Mouse (Mus musculus) bone marrow macrophage, adult 2 months (primary cell): Measurements from ENCODE around the gene Tmem119.

Experiments
- CTCF ChIP-seq: IDR thresholded peaks from 2 replicates; pipeline ENCODE4 v1.5.1; 2012; ENCODE audit warnings: low read depth, mild to moderate bottlenecking, low read length, moderate library complexity
- POLR2A ChIP-seq: IDR thresholded peaks from 2 replicates; pipeline ENCODE4 v1.6.1; 2012; ENCODE audit warnings: mild to moderate bottlenecking, low read depth, low read length, borderline replicate concordance

- TF ChIP-seq CTCF (no peak), POLR2A (no peak)
Observed at GRCm38 (mm10) chr5:113831741-113832140, 31.4 kb upstream of the Tmem119 start.
